Mouse (Mus musculus) thymus, postnatal 36 days (tissue): ENCODE measurements around the gene 2700049A03Rik.
"Not testable (repeated sequence)": the region's sequence is repeated elsewhere in the genome, so short reads cannot be mapped to it uniquely, and the experiment has no call there.

Experiments used
- DNase-seq, 2 experiments: peaks; one replicate each; pipeline ENCODE4 v3.0.0; 2022; ENCODE audit warnings: mixed read lengths in 2 of 2

Gene 2700049A03Rik

GRCm38 (mm10) chr12:71136130-71136973, at the start of gene 2700049A03Rik, which contains the start of gene Timm9:
Gene 2700049A03Rik (plus strand): TSS chr12:71136848.
Gene Timm9 (minus strand): TSS chr12:71136684.
- DNase-seq = peak; percentile 76 to 77

- not testable (repeated sequence) for DNase-seq
These were observed 32.4 kb upstream of the 2700049A03Rik start for GRCm38 (mm10) chr12:71104275-71104674.

GRCm38 (mm10) chr12:71107216-71107771, 29.4 kb upstream of the 2700049A03Rik start:
- DNase-seq = no peak

GRCm38 (mm10) chr12:71111331-71111730, 25.3 kb upstream of the 2700049A03Rik start, which contains the start of gene Tomm20l:
Gene Tomm20l (plus strand): TSS chr12:71111428.
- peak in 1 of 2 experiments; percentile 12 for DNase-seq

- DNase-seq = no peak
These were observed 23.6 kb upstream of the 2700049A03Rik start for GRCm38 (mm10) chr12:71113074-71113473.

GRCm38 (mm10) chr12:71113675-71114288, 22.9 kb upstream of the 2700049A03Rik start:
- peak; percentile 53 to 69 for DNase-seq

- no peak for DNase-seq
These were observed 20.2 kb upstream of the 2700049A03Rik start for GRCm38 (mm10) chr12:71116411-71116810.

- DNase-seq = no peak
These were observed 13.9 kb upstream of the 2700049A03Rik start for GRCm38 (mm10) chr12:71122731-71123130.

- DNase-seq = no peak
These were observed 13.4 kb upstream of the 2700049A03Rik start for GRCm38 (mm10) chr12:71123286-71123685.

GRCm38 (mm10) chr12:71135581-71135980, 1.1 kb upstream of the 2700049A03Rik start:
- DNase-seq = no peak

- peak; percentile 81 to 83 for DNase-seq
These were observed 385 bp downstream of the 2700049A03Rik start for GRCm38 (mm10) chr12:71136974-71137491.

- no peak for DNase-seq
These were observed 1.0 kb downstream of the 2700049A03Rik start for GRCm38 (mm10) chr12:71137686-71138085.

GRCm38 (mm10) chr12:71139258-71139828, 2.7 kb downstream of the 2700049A03Rik start:
- DNase-seq = no peak

- DNase-seq = no peak
These were observed 4.5 kb downstream of the 2700049A03Rik start for GRCm38 (mm10) chr12:71141189-71141588.

GRCm38 (mm10) chr12:71147641-71148040, 11.0 kb downstream of the 2700049A03Rik start:
- DNase-seq = peak; percentile 24 to 50

- DNase-seq = no peak
These were observed 12.2 kb downstream of the 2700049A03Rik start for GRCm38 (mm10) chr12:71148801-71149200.

- no peak for DNase-seq
These were observed 12.8 kb downstream of the 2700049A03Rik start for GRCm38 (mm10) chr12:71149456-71149855.

- no peak for DNase-seq
These were observed 13.5 kb downstream of the 2700049A03Rik start for GRCm38 (mm10) chr12:71150167-71150566.

GRCm38 (mm10) chr12:71154979-71155378, 18.3 kb downstream of the 2700049A03Rik start:
- DNase-seq = no peak

- DNase-seq = no peak
These were observed 21.3 kb downstream of the 2700049A03Rik start for GRCm38 (mm10) chr12:71157974-71158373.

- no peak for DNase-seq
These were observed 27.8 kb downstream of the 2700049A03Rik start for GRCm38 (mm10) chr12:71164410-71164809.

- no peak for DNase-seq
These were observed 33.3 kb downstream of the 2700049A03Rik start for GRCm38 (mm10) chr12:71169911-71170310.

GRCm38 (mm10) chr12:71183736-71184135, 47.1 kb downstream of the 2700049A03Rik start:
- no peak for DNase-seq
